Mouse (Mus musculus) megakaryocyte-erythroid progenitor cell, adult 5-6 weeks (primary cell): ENCODE data around the gene Slc16a9. TPM values are rescaled to one million over a fixed set of nuclear protein-coding genes. Genes with fewer than 3 reads are reported as not detected.
"Not testable (repeated sequence)": the region's sequence is repeated elsewhere in the genome, so short reads cannot be mapped to it uniquely, and the experiment has no call there.

Experiments
- ATAC-seq: replicated peaks from 2 replicates; pipeline ENCODE4 v1.8.0; 2016; ENCODE audit warnings: mild to moderate bottlenecking, inconsistent platforms; ENCODE audit not compliant: severe bottlenecking, poor library complexity, low FRiP score, low TSS enrichment
- total RNA-seq, 2 experiments: library from RNA; stranded (forward) in 1 of 2; stranded (reverse) in 1 of 2; fragments of 200-1000, 215-1000 nt in 1 of 2; fragments of >200 nt in 1 of 2; fragmentation: Nextera tagmentation in 1 of 2; gene quantifications; 2 replicates each; pipeline ENCODE4 v1.2.3; 2014 to 2017

Slc16a9 gene
- total RNA-seq (2014; fragmentation: Nextera tagmentation) (not detected in 2 replicates), total RNA-seq (2017) (0.30 TPM in 1 of 2 replicates, not detected in the other)

- ATAC-seq: peak; percentile 44; the same call in 1 of the 2 replicates
Measured at GRCm38 (mm10) chr10:70244921-70245558, at the start of gene Slc16a9. Slc16a9 (plus strand) TSS chr10:70245100.

GRCm38 (mm10) chr10:70195279-70195678 lies 49.6 kb upstream of the Slc16a9 start:
- peak; percentile 46; the same call in 1 of the 2 replicates for ATAC-seq

GRCm38 (mm10) chr10:70195786-70196185 lies 49.1 kb upstream of the Slc16a9 start:
- peak; percentile 60 for ATAC-seq

GRCm38 (mm10) chr10:70196666-70197065 lies 48.2 kb upstream of the Slc16a9 start:
- ATAC-seq: no peak

GRCm38 (mm10) chr10:70197601-70198000 lies 47.3 kb upstream of the Slc16a9 start:
- no peak for ATAC-seq

- no peak for ATAC-seq
Measured at GRCm38 (mm10) chr10:70198012-70198411, 46.9 kb upstream of the Slc16a9 start.

- ATAC-seq: no peak
Measured at GRCm38 (mm10) chr10:70198951-70199463, 45.9 kb upstream of the Slc16a9 start.

- ATAC-seq: no peak
Measured at GRCm38 (mm10) chr10:70199466-70200210, 45.3 kb upstream of the Slc16a9 start.

GRCm38 (mm10) chr10:70200889-70201500 lies 43.9 kb upstream of the Slc16a9 start:
- ATAC-seq: 0 out of 2 replicates have a peak, but pooled peaks have one; percentile 48

GRCm38 (mm10) chr10:70204505-70205399 lies 40.1 kb upstream of the Slc16a9 start, which contains the start of gene Mrln:
Mrln (plus strand) TSS chr10:70204664.
- ATAC-seq: no peak

GRCm38 (mm10) chr10:70211281-70211680 lies 33.6 kb upstream of the Slc16a9 start:
- no peak for ATAC-seq

GRCm38 (mm10) chr10:70220971-70221370 lies 23.9 kb upstream of the Slc16a9 start:
- no peak for ATAC-seq

GRCm38 (mm10) chr10:70222231-70222630 lies 22.7 kb upstream of the Slc16a9 start:
- ATAC-seq: not testable (repeated sequence)

- no peak for ATAC-seq
Measured at GRCm38 (mm10) chr10:70224571-70224970, 20.3 kb upstream of the Slc16a9 start.

GRCm38 (mm10) chr10:70225760-70226159 lies 19.1 kb upstream of the Slc16a9 start:
- ATAC-seq: no peak

GRCm38 (mm10) chr10:70226608-70227007 lies 18.3 kb upstream of the Slc16a9 start:
- no peak for ATAC-seq

GRCm38 (mm10) chr10:70230352-70230751 lies 14.5 kb upstream of the Slc16a9 start:
- ATAC-seq: no peak

- no peak for ATAC-seq
Measured at GRCm38 (mm10) chr10:70237936-70238335, 7.0 kb upstream of the Slc16a9 start.
